Mouse (Mus musculus) lung, adult 2 months (tissue): ENCODE results near the gene Mtfr1l.

Experiments
- CTCF ChIP-seq: fragments of 200-500 bp; IDR thresholded peaks from 2 replicates; pipeline ENCODE4 v1.5.1; 2011; ENCODE audit warnings: mild to moderate bottlenecking, low read length, control low read depth; ENCODE audit not compliant: insufficient read depth
- POLR2A ChIP-seq: fragments of 200-500 bp; IDR thresholded peaks from 2 replicates; pipeline ENCODE4 v1.6.1; 2011; ENCODE audit warnings: low read depth, mild to moderate bottlenecking, control low read depth, low read length, borderline replicate concordance; ENCODE audit errors: extremely low read depth

GRCm38 (mm10) chr4:134505303-134505789 is 29.8 kb downstream of the Mtfr1l start:
- TF ChIP-seq POLR2A (no peak), CTCF (no peak)
